Mouse (Mus musculus): ENCODE measurements around the gene Mki67. TPM values are rescaled to one million over a fixed set of nuclear protein-coding genes. Genes with fewer than 3 reads are reported as not detected.
"Not testable (repeated sequence)": the region's sequence is repeated elsewhere in the genome, so short reads cannot be mapped to it uniquely, and the experiment has no call there.

Gene Mki67
- polyA plus RNA-seq, 1 experiment from 2014 or later, result 50.9 TPM

DNA sequence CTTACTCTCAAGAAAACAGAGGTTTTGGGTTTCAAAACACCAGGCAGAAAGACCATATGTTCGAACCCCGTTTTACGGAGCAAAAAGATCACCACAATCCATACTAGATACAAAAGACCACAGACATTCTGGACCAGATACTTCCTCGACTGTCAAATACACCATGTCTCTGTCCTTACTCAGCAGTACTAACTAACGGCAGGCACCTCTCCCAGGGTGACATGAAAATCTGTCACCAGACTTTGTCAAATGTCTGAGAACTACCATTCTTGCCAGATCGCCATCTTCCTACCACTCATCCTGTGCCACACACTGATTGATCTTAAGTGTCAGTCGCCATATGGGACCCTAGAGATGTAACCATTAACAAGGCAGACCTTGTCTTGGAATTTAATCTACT, 995 bp downstream of the Mki67 start:
- 6% methylated on average over 7 of the region's 7 CpGs for WGBS

GRCm38 (mm10) chr7:135713326-135713725, 2.8 kb downstream of the Mki67 start:
- ATAC-seq (ENCODE audit: low FRiP score, low read depth), result no peak
- peak overlapping the region; percentile 87 for H3K4me3 ChIP-seq
- no peak overlapping the region for H3K9ac ChIP-seq (replicated peaks)
- peak overlapping the region; percentile 81 for H3K4me2 ChIP-seq (replicated peaks)
- H3K36me3 ChIP-seq, result peaks cover 21% of the 10 kb centered on the region; the same call in 1 of the 2 replicates
- no peaks in the 10 kb centered on the region for H3K27me3 ChIP-seq
- no peaks in the 10 kb centered on the region for H3K9me3 ChIP-seq
- WGBS, result 75% methylated on average over 8 of the region's 8 CpGs
- H3K4me1 ChIP-seq, result peaks cover 29% of the 10 kb centered on the region
- H3K27ac ChIP-seq (replicated peaks), result no peak overlapping the region

More for the DNA sequence above, 995 bp downstream of the Mki67 start:
- Histone ChIP-seq H3K27ac (replicated peaks) (no peak overlapping the region), H3K9me3 (no peaks in the 10 kb centered on the region), H3K36me3 (0 out of 2 replicates have a peak, but pooled peaks cover 6% of the 10 kb centered on the region), H3K9ac (replicated peaks) (peak overlapping the region; percentile 78), H3K27me3 (no peaks in the 10 kb centered on the region), H3K4me1 (peaks cover 29% of the 10 kb centered on the region), H3K4me3 (peak overlapping the region; percentile 87), H3K4me2 (replicated peaks) (peak overlapping the region; percentile 81)
- no peak for ATAC-seq (ENCODE audit: low FRiP score, low read depth)

DNA sequence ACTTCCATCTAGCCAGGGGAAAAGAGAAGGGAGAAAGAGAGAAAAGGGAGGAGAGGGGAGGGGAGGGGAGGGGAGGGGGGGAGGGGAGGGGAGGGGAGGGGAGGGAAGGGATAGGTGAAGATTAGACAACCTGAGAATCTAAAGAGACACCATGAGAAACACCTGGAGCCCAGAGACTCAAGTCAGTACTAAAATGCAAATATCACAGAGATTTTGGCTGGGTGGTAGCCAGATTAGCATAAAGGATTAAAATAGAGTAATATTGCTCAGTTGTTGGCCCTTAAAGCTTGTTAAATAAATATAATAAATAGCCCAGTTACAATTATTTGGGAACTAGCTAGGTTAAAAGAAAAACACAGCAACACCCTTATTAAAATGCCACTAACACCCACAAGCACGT, 3.6 kb downstream of the Mki67 start:
- ATAC-seq (ENCODE audit: low FRiP score, low read depth), result no peak
- Histone ChIP-seq H3K27me3 (no peaks in the 10 kb centered on the region), H3K4me3 (no peak overlapping the region), H3K36me3 (peaks cover 27% of the 10 kb centered on the region), H3K4me2 (replicated peaks) (peak overlapping the region; percentile 81; the same call in 1 of the 2 replicates), H3K9me3 (no peaks in the 10 kb centered on the region), H3K27ac (replicated peaks) (no peak overlapping the region), H3K4me1 (peaks cover 29% of the 10 kb centered on the region), H3K9ac (replicated peaks) (no peak overlapping the region)
- 87% methylated on average over 1 of the region's 1 CpGs for WGBS

DNA sequence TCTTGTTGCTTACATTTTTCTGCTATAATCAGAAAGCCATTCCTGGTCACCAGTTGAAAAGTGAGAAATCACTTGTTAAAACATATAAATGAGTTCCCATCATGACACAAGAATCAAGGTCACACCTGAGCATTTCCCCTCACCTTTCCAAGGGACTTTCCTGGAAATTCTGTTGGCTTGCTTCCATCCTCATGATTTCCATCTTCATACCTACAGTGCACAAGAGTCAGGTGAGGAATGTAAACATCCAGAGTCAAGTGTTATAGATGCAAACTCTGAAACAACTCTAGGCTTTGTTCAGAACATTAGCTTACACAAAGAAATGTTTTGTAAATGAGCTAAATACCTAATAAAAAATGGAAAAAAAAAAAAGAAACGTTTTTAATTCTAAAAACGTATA, 5.5 kb downstream of the Mki67 start:
- Histone ChIP-seq H3K27me3 (no peaks in the 10 kb centered on the region), H3K27ac (replicated peaks) (no peak overlapping the region), H3K9me3 (no peaks in the 10 kb centered on the region), H3K4me3 (no peak overlapping the region), H3K9ac (replicated peaks) (no peak overlapping the region), H3K4me1 (peaks cover 25% of the 10 kb centered on the region), H3K4me2 (replicated peaks) (no peak overlapping the region), H3K36me3 (peaks cover 44% of the 10 kb centered on the region)
- no peak for ATAC-seq (ENCODE audit: low FRiP score, low read depth)
- WGBS, result 84% methylated on average over 2 of the region's 2 CpGs

- peaks cover 88% of the 10 kb centered on the region for H3K36me3 ChIP-seq
- 90% methylated on average over 6 of the region's 6 CpGs for WGBS
Observed at GRCm38 (mm10) chr7:135705753-135706152, 10.4 kb downstream of the Mki67 start.

GRCm38 (mm10) chr7:135705083-135705482, 11.1 kb downstream of the Mki67 start:
- Histone ChIP-seq H3K4me1 (no peaks in the 10 kb centered on the region), H3K9me3 (no peaks in the 10 kb centered on the region), H3K4me2 (replicated peaks) (no peak overlapping the region), H3K27me3 (no peaks in the 10 kb centered on the region), H3K27ac (replicated peaks) (no peak overlapping the region), H3K36me3 (peaks cover 88% of the 10 kb centered on the region), H3K4me3 (no peak overlapping the region), H3K9ac (replicated peaks) (no peak overlapping the region)
- ATAC-seq (ENCODE audit: low FRiP score, low read depth), result no peak
- WGBS, result 100% methylated on average over 1 of the region's 1 CpGs

More at GRCm38 (mm10) chr7:135705753-135706152, 10.4 kb downstream of the Mki67 start:
- H3K4me2 ChIP-seq (replicated peaks), result no peak overlapping the region
- no peak for ATAC-seq (ENCODE audit: low FRiP score, low read depth)
- no peaks in the 10 kb centered on the region for H3K4me1 ChIP-seq
- no peak overlapping the region for H3K9ac ChIP-seq (replicated peaks)
- H3K27ac ChIP-seq (replicated peaks), result no peak overlapping the region
- H3K4me3 ChIP-seq, result no peak overlapping the region
- H3K9me3 ChIP-seq, result no peaks in the 10 kb centered on the region
- H3K27me3 ChIP-seq, result no peaks in the 10 kb centered on the region

- no peaks in the 10 kb centered on the region for H3K4me1 ChIP-seq
- peaks cover 91% of the 10 kb centered on the region for H3K36me3 ChIP-seq
- H3K27me3 ChIP-seq, result no peaks in the 10 kb centered on the region
- ATAC-seq (ENCODE audit: low FRiP score, low read depth), result no peak
- no peak overlapping the region for H3K27ac ChIP-seq (replicated peaks)
- no peaks in the 10 kb centered on the region for H3K9me3 ChIP-seq
- no peak overlapping the region for H3K4me3 ChIP-seq
- no peak overlapping the region for H3K4me2 ChIP-seq (replicated peaks)
- H3K9ac ChIP-seq (replicated peaks), result no peak overlapping the region
- 94% methylated on average over 8 of the region's 8 CpGs for WGBS
Observed at GRCm38 (mm10) chr7:135704251-135704650, 11.9 kb downstream of the Mki67 start.

DNA sequence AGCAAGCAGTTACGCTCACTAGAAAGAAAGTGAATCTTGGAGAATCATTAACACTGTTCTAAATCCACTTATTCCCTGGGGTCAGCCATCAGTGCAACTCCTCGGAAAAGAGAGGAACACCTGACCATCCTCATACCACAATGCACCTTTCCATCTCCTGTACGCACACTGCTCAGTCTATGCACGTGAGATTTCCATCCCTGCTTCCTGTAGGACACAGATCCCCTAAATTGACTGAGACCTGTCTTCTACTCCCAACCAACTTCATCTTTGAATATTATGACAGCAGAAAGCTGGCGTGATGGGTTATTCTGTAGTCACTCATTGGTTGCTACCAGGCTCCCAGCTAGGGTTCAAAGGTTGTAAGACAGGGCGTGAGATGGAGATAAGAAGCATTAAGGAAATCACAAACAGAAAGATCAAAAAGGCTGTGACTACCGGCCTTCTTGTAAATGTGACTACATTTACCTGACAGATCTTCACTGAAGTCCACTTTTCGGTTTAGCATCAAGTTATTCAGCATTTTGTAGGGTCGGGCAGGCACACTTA, 12.5 kb downstream of the Mki67 start:
- 94% methylated on average over 9 of the region's 9 CpGs for WGBS
- H3K9ac ChIP-seq (replicated peaks), result no peak overlapping the region
- no peaks in the 10 kb centered on the region for H3K27me3 ChIP-seq
- H3K4me3 ChIP-seq, result no peak overlapping the region
- no peaks in the 10 kb centered on the region for H3K4me1 ChIP-seq
- no peaks in the 10 kb centered on the region for H3K9me3 ChIP-seq
- ATAC-seq (ENCODE audit: low FRiP score, low read depth), result no peak
- H3K27ac ChIP-seq (replicated peaks), result no peak overlapping the region
- H3K36me3 ChIP-seq, result peaks cover 91% of the 10 kb centered on the region
- no peak overlapping the region for H3K4me2 ChIP-seq (replicated peaks)

GRCm38 (mm10) chr7:135699351-135699750, 16.8 kb downstream of the Mki67 start:
- H3K4me2 ChIP-seq (replicated peaks); ATAC-seq (ENCODE audit: low FRiP score, low read depth); H3K27me3 ChIP-seq; H3K9ac ChIP-seq (replicated peaks); H3K9me3 ChIP-seq; H3K4me1 ChIP-seq; H3K4me3 ChIP-seq; H3K27ac ChIP-seq (replicated peaks): not testable (repeated sequence)
- peaks cover 94% of the 10 kb centered on the region for H3K36me3 ChIP-seq
- 94% methylated on average over 6 of the region's 6 CpGs for WGBS

DNA sequence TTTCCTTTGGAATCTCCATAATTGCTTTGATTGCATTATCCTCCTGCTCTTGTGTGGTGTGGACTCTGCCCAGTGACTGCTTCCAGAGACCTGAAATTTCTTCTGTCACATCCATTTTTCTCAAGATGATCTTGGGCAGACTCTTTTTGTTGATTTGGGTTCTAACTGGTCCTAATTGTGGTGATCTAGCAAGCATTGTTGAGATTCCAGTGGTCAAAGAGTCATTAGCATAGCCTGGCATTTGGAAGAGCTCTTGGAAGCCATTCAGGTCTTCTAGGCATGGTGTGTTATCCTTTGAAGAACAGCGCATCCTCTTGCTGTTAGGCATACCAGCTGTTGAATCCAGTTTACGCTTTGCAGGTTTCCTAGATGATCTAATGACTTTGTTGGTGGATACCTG, 17.8 kb downstream of the Mki67 start:
- H3K4me2 ChIP-seq (replicated peaks), result no peak overlapping the region
- ATAC-seq (ENCODE audit: low FRiP score, low read depth), result no peak
- no peak overlapping the region for H3K4me3 ChIP-seq
- H3K4me1 ChIP-seq, result no peaks in the 10 kb centered on the region
- peaks cover 91% of the 10 kb centered on the region for H3K36me3 ChIP-seq
- H3K9me3 ChIP-seq, result no peaks in the 10 kb centered on the region
- H3K9ac ChIP-seq (replicated peaks), result no peak overlapping the region
- no peak overlapping the region for H3K27ac ChIP-seq (replicated peaks)
- no peaks in the 10 kb centered on the region for H3K27me3 ChIP-seq
- 98% methylated on average over 2 of the region's 2 CpGs for WGBS

- not testable (repeated sequence) for H3K27ac ChIP-seq (replicated peaks); H3K9me3 ChIP-seq; H3K4me1 ChIP-seq; ATAC-seq (ENCODE audit: low FRiP score, low read depth); H3K4me2 ChIP-seq (replicated peaks); H3K9ac ChIP-seq (replicated peaks); H3K4me3 ChIP-seq; H3K27me3 ChIP-seq
- H3K36me3 ChIP-seq, result peaks cover 94% of the 10 kb centered on the region
- WGBS, result 96% methylated on average over 5 of the region's 5 CpGs
Observed at GRCm38 (mm10) chr7:135697021-135697740, 19.0 kb downstream of the Mki67 start.

- no peak overlapping the region for H3K4me2 ChIP-seq (replicated peaks)
- no peaks in the 10 kb centered on the region for H3K4me1 ChIP-seq
- H3K9ac ChIP-seq (replicated peaks), result no peak overlapping the region
- H3K9me3 ChIP-seq, result no peaks in the 10 kb centered on the region
- no peak overlapping the region for H3K27ac ChIP-seq (replicated peaks)
- H3K27me3 ChIP-seq, result no peaks in the 10 kb centered on the region
- H3K4me3 ChIP-seq, result no peak overlapping the region
- no peak for ATAC-seq (ENCODE audit: low FRiP score, low read depth)
- whole genome bisulfite sequencing, result 94% methylated on average over 4 of the region's 4 CpGs
- peaks cover 95% of the 10 kb centered on the region for H3K36me3 ChIP-seq
Observed at GRCm38 (mm10) chr7:135696127-135696526, 20.0 kb downstream of the Mki67 start.

All from midbrain, embryonic 12.5 days (tissue).